Mouse (Mus musculus): ENCODE measurements around the gene Cdyl2.

The Cdyl2 gene

GRCm38 (mm10) chr8:116670604-116671003 lies 62.2 kb downstream of the Cdyl2 start:
- DNase-seq = no peak

GRCm38 (mm10) chr8:116668977-116669376 lies 63.8 kb downstream of the Cdyl2 start:
- no peak for DNase-seq

GRCm38 (mm10) chr8:116666781-116667325 lies 65.9 kb downstream of the Cdyl2 start:
- no peak for DNase-seq

GRCm38 (mm10) chr8:116661521-116661920 lies 71.3 kb downstream of the Cdyl2 start:
- no peak for DNase-seq

- DNase-seq = no peak
Observed at GRCm38 (mm10) chr8:116656811-116657210, 76.0 kb downstream of the Cdyl2 start.

DNA sequence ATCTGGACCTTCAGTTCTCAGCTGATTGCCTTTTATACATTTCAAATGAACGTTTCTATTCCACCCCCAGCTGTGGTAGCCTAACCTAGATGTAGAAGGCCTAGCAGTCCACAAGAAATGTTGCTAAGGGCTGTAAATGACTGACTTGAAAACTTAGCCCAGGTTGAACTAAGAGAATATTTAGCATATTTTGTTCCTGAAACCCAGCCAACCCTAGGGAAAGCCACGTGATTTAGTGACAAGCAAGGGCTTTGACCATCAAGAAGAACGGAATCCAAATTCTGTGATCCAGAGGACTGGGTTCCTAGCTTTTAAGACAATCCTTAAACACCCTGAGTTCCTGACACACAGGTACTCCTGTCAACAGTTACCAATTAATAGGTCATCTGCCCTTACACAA lies 77.9 kb downstream of the Cdyl2 start:
- DNase-seq = no peak

GRCm38 (mm10) chr8:116652949-116653348 lies 79.8 kb downstream of the Cdyl2 start:
- DNase-seq = peak; percentile 93

DNA sequence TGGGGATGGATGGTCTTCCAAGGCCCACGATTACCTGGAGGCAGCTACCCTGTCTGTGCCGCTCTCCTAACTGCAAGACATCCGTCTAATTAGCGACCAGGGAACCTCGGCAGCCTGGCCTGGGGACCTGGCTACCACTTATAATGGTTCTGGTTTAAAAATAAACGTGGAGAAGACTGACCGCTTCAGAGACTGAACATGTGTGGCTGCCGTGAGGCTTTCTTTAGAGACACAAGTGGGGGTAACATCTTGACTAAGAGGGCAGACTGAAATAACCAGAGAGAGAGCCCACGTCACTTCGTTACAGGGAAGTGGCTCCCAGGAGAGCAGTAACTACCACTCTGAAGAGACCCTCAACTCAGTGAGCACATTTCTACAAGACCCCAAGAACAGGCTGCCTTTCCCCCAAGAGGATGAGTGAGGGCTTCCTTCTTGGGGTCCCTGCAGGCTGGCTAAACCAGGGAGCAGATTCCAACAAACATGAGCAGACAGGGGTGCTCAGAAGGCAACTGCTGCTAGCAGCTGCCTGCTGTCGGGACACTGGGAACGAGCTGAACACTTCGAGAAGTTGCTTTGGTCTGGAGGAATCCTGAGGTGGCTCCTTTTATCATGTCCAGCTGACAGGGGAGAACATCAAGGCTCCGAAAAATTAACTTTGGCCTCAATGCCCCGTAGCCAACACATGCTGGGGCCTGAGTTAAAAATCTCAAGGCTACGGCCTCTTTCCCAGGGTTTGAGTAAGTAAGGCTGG lies 82.6 kb downstream of the Cdyl2 start:
- DNase-seq = no peak

DNA sequence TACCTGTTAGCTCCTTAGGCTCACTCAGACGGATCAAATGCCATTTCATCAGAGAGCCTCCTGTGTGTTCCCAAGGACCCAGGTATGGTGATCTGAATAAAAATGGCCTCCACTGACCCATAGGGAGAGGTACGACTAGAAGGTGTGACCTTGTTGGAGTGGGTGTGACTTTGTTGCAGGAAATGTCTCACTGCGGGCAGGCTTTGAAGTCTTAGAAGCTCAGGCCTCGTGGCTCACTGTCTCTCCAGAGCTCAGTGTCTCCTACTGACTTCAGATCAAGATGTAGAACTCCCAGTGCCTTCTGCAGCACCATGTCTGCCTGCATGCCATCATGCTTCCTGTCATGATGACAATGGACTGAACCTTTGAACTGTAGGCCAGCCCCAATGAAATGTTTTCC lies 87.4 kb downstream of the Cdyl2 start:
- no peak for DNase-seq

- no peak for DNase-seq
Observed at GRCm38 (mm10) chr8:116640925-116641324, 91.9 kb downstream of the Cdyl2 start.

GRCm38 (mm10) chr8:116637998-116638397 lies 94.8 kb downstream of the Cdyl2 start:
- no peak for DNase-seq

- no peak for DNase-seq
Observed at GRCm38 (mm10) chr8:116637193-116637592, 95.6 kb downstream of the Cdyl2 start.

DNA sequence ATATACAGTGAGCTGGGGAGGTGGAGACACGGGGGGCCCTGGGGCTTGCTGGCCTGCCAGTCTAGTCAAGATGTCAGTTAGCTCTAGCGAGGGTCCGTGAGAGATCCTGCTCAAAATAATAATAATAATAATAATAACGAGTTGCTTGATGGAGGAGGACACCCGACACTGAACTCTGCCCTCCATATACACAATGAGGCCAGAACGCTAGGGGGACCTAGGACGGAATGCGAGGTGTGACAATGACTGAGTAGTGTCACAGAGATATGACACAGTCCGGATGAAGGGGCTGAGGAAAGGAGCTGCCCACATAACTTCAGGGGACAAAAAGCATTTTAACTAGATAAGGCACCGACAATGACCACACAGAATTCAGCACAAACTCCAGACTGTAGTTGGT lies 96.4 kb downstream of the Cdyl2 start:
- DNase-seq = no peak

- DNase-seq = no peak
Observed at GRCm38 (mm10) chr8:116635972-116636371, 96.8 kb downstream of the Cdyl2 start.

DNA sequence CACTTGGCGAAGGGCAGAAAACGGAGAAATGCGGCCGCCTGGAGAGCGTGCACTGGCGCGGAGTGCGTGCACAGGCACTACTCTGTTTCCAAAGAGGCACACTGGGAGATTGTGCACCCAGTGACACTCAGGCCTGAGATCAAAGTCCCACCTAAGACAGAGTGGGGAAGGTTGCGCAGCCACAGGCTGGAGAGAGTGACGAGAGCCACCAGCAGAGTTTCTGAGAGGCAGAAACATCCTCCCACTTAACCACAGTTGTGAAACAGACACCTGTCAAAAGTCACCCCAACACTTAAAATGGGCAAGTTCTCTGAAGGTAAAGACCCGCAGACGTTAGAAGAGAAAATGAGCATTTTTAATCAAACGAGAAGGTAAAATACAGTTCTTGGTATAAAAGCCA lies 97.5 kb downstream of the Cdyl2 start:
- DNase-seq = no peak

- no peak for DNase-seq
Observed at GRCm38 (mm10) chr8:116634436-116634835, 98.4 kb downstream of the Cdyl2 start.

- DNase-seq = no peak
Observed at GRCm38 (mm10) chr8:116633470-116634150, 99.2 kb downstream of the Cdyl2 start.

DNA sequence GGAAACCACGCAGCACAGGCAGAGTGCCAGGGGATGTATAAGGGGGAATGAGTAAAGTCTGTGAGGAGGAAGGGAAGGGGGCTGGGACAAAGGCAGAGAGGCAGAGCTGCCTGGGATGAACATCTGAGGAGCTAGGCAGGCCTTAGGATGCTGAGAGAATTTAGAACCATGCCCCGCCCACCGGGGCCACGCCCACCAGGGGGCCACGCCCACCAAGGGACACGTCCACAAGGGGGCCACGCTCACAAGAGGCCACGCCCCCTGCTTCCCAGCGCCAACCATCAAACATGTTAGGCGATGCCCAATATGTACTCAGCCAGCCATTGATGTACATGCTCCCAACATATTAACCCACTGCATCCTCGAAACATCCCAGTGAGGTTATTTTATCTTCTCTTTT lies 102.7 kb downstream of the Cdyl2 start:
- no peak for DNase-seq

GRCm38 (mm10) chr8:116628975-116629374 lies 103.8 kb downstream of the Cdyl2 start:
- DNase-seq = no peak

- no peak for DNase-seq
Observed at GRCm38 (mm10) chr8:116627854-116628479, 104.8 kb downstream of the Cdyl2 start.

DNA sequence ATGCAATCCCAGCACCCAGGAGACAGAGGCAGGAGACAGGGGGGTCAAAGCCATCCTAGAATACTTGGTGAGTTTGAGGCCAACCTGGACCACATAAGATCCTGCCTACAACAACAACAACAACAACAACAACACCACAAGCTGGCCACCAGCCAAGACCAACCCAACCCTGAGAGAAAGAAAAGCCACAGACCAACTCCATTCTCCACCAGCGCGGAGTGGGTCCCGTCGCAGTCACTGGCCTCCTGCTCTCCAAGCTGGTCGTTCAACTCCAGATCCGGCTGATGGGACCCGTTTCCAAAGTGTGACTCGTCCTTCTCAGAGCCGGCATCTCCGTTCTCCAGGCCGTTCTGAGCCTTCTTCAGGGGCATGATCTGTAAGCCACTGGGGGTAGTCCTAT lies 109.2 kb downstream of the Cdyl2 start:
- no peak for DNase-seq

GRCm38 (mm10) chr8:116622326-116622725 lies 110.5 kb downstream of the Cdyl2 start:
- no peak for DNase-seq

GRCm38 (mm10) chr8:116621158-116621961 lies 111.4 kb downstream of the Cdyl2 start:
- peak; percentile 23 for DNase-seq

Measured in retina, postnatal 1 day (tissue).